Mouse (Mus musculus) ES-E14 (cell line): ENCODE measurements around the gene Lamp1. TPM values are rescaled to one million over a fixed set of nuclear protein-coding genes. Genes with fewer than 3 reads are reported as not detected.
"Not testable (repeated sequence)": the region's sequence is repeated elsewhere in the genome, so short reads cannot be mapped to it uniquely, and the experiment has no call there.

Experiments
- DNase-seq: peaks from one replicate; pipeline ENCODE4 v3.0.0-alpha.2; 2013; ENCODE audit warnings: low read depth, low spot score
- H3K27ac ChIP-seq: 2 replicates; pipeline ENCODE4 v1.5.1; 2012; ENCODE audit warnings: low read depth, mild to moderate bottlenecking, low read length, moderate library complexity, mixed read lengths; ENCODE audit not compliant: poor library complexity, insufficient read depth, severe bottlenecking
- H3K36me3 ChIP-seq: 2 replicates; pipeline ENCODE4 v1.6.1; 2012; ENCODE audit warnings: mild to moderate bottlenecking, low read length, moderate library complexity, mixed read lengths; ENCODE audit not compliant: control insufficient read depth, poor library complexity, insufficient read depth, severe bottlenecking
- H3K4me1 ChIP-seq, 2 experiments: fragments of 150-350 bp in 1 of 2; sonication (generic) in 1 of 2; 2 replicates each; pipeline ENCODE4 v1.6.1; 2012; ENCODE audit warnings: low read length in 2 of 2, mild to moderate bottlenecking in 1 of 2, mixed read lengths in 1 of 2; ENCODE audit not compliant: control insufficient read depth in 2 of 2, insufficient read depth in 2 of 2, poor library complexity in 1 of 2
- H3K4me3 ChIP-seq, 2 experiments: fragments of 150-350 bp in 1 of 2; sonication (generic) in 1 of 2; 2 replicates each; pipeline ENCODE4 v1.5.1; 2012; ENCODE audit warnings: low read length in 2 of 2, low read depth in 1 of 2, mild to moderate bottlenecking in 1 of 2, mixed read lengths in 1 of 2; ENCODE audit not compliant: insufficient read depth in 1 of 2, poor library complexity in 1 of 2, severe bottlenecking in 1 of 2
- H3K9ac ChIP-seq: 2 replicates; pipeline ENCODE4 v1.6.1; 2012; ENCODE audit warnings: low read depth, mild to moderate bottlenecking, low read length, mixed read lengths; ENCODE audit not compliant: poor library complexity, insufficient read depth, severe bottlenecking
- H3K9me3 ChIP-seq: fragments of 150-350 bp; sonication (generic); 2 replicates; pipeline ENCODE4 v1.6.1; 2012; ENCODE audit warnings: low read depth, mild to moderate bottlenecking, low read length; ENCODE audit not compliant: control insufficient read depth, insufficient read depth
- CHD2 ChIP-seq: IDR thresholded peaks from 2 replicates; pipeline ENCODE4 v1.6.1; 2014; ENCODE audit warnings: mild to moderate bottlenecking, low read depth, low read length, inconsistent platforms
- HCFC1 ChIP-seq: IDR thresholded peaks from 2 replicates; pipeline ENCODE4 v1.6.1; 2012; ENCODE audit warnings: low read length, inconsistent platforms, borderline replicate concordance; ENCODE audit not compliant: insufficient read depth
- MAFK ChIP-seq: IDR thresholded peaks from 2 replicates; pipeline ENCODE4 v1.6.1; 2014; ENCODE audit warnings: mild to moderate bottlenecking, low read depth, low read length, inconsistent platforms; ENCODE audit not compliant: insufficient read depth
- ZC3H11A ChIP-seq: IDR thresholded peaks from 2 replicates; pipeline ENCODE4 v1.6.1; 2012; ENCODE audit warnings: low read depth, mild to moderate bottlenecking, inconsistent platforms, low read length, borderline replicate concordance
- ZNF384 ChIP-seq: IDR thresholded peaks from 2 replicates; pipeline ENCODE4 v1.6.1; 2012; ENCODE audit warnings: low read depth, low read length, inconsistent platforms
- in situ Hi-C, 2 experiments: fragments of 600-800 bp; cut with MboI; formaldehyde crosslinking; loops; one replicate each; pipeline ENCODE4 v1.15.1; 2025; ENCODE audit warnings: low sequenced_read_pairs in 2 of 2, inconsistent platforms in 1 of 2; ENCODE audit not compliant: unreplicated experiment in 2 of 2
- total RNA-seq: library from RNA; depleted of rRNA; stranded (reverse); fragments of 300-350 nt; gene quantifications from 2 replicates; pipeline ENCODE4 v1.2.3, GENCODE M21; 2012

Gene Lamp1
- total RNA-seq, 1 experiment, result 559 TPM

- Histone ChIP-seq H3K4me1 (no peaks in the 10 kb centered on the region; a peak in 1 of 4 replicates), H3K9ac (no peak overlapping the region), H3K36me3 (peaks cover 18% of the 10 kb centered on the region), H3K4me3 (no peak overlapping the region), H3K9me3 (no peaks in the 10 kb centered on the region), H3K27ac (no peak overlapping the region)
- TF ChIP-seq CHD2, result no peak
- no peak for TF ChIP-seq ZC3H11A
- in situ Hi-C loops, result no loop called here
- DNase-seq, result no peak
These were observed 34.1 kb upstream of the Lamp1 start for GRCm38 (mm10) chr8:13124897-13125296.

GRCm38 (mm10) chr8:13132220-13132619 is 26.7 kb upstream of the Lamp1 start:
- H3K36me3 ChIP-seq, result peaks cover 27% of the 10 kb centered on the region; the same call in 1 of the 2 replicates
- H3K9ac ChIP-seq, H3K9me3 ChIP-seq, in situ Hi-C loops, H3K4me3 ChIP-seq, H3K27ac ChIP-seq, H3K4me1 ChIP-seq: not testable (repeated sequence)
- peak; percentile 69 for DNase-seq
- peak; percentile 34; the same call in 1 of the 2 replicates for TF ChIP-seq ZC3H11A

DNA sequence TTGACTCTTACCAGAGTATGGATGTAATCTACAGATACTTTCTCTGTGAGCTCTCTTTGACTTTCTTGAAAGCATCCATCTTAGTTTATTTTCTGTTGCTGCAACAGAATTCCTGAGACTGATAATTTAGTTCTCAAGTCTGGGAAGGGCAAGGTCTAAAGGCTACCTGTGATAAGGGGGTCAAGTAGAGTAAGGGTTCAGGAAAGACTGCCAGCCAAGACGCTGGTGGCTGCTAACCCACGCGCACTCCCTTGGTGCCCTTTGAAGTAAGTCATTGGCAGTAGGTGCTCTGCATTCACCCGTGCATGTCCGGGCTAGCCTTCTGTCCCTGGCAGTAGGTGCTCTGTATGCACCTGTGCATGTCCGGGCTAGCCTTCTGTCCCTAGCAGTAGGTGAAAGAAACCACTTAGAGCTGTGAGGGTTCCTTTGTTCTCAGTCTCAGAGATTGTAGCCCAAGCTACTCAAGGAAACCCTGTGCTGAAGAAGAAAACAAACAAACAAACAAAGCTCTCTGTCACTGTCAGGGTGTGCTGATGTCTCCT is 19.2 kb upstream of the Lamp1 start:
- DNase-seq, result no peak
- no peak for TF ChIP-seq MAFK
- TF ChIP-seq HCFC1, result no peak
- no peak for TF ChIP-seq ZC3H11A
- TF ChIP-seq CHD2, result no peak
- TF ChIP-seq ZNF384, result no peak
- Histone ChIP-seq H3K36me3 (peaks cover 41% of the 10 kb centered on the region; the same call in 1 of the 2 replicates), H3K4me3 (no peak overlapping the region), H3K27ac (peak overlapping the region; percentile 83), H3K9me3 (no peaks in the 10 kb centered on the region), H3K9ac (peak overlapping the region; percentile 34; the same call in 1 of the 2 replicates), H3K4me1 (peaks cover 2 to 6% of the 10 kb centered on the region in 2 experiments; a peak in 2 of 4 replicates)
- in situ Hi-C loops, result no loop called here

DNA sequence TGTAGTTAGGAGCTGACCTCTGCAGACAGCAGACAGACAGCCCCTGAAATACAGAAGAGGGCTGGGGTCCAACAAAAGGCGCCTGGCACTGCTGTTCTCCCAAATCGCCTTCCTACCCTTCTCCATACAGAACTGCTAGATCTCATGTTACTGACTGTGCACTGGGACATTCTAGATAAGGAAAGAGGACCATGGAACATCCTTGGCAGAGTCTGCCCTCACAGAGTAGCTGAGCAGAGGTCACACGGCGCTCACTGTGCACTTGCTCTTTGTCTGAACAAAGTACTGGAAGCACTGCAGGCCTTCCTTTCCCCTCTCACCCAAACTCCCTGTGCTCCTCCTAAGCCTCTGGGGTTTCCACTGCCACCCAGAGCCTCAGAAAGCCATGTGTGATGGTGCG is 17.3 kb upstream of the Lamp1 start:
- Histone ChIP-seq H3K27ac (no peak overlapping the region), H3K4me3 (no peak overlapping the region), H3K36me3 (peaks cover 44% of the 10 kb centered on the region; the same call in 1 of the 2 replicates), H3K9ac (no peak overlapping the region), H3K9me3 (no peaks in the 10 kb centered on the region), H3K4me1 (peaks cover 2 to 6% of the 10 kb centered on the region in 2 experiments; a peak in 2 of 4 replicates)
- TF ChIP-seq ZC3H11A, result no peak
- no peak for TF ChIP-seq MAFK
- no peak for TF ChIP-seq ZNF384
- DNase-seq, result no peak
- in situ Hi-C loops, result no loop called here

DNA sequence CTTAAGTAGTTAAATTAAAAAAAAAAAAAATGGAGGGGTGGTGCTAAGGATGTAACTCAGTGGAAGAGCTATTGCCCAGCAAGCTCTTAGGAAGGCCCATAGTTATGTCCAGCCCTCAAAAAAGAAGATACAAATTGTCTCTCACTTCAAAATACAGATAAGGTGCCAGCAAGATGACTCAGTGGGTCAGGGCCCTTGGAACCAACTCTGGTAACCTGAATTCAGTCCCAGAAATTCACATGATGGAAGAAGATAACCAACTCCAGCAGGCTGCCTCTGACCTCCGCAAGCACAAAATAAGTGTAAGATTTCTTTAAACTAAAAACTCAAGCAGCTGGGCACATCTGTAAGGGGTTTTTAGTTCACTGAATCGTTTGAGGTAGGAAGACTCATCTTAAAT is 10.5 kb upstream of the Lamp1 start:
- Histone ChIP-seq H3K9ac (no peak overlapping the region), H3K36me3 (peaks cover 8% of the 10 kb centered on the region; the same call in 1 of the 2 replicates), H3K4me1 (peaks cover 0 to 3% of the 10 kb centered on the region in 2 experiments; a peak in 1 of 4 replicates), H3K9me3 (no peaks in the 10 kb centered on the region), H3K4me3 (no peak overlapping the region), H3K27ac (no peak overlapping the region)
- in situ Hi-C loops, result no loop called here
- no peak for DNase-seq
- TF ChIP-seq ZNF384, result no peak
- no peak for TF ChIP-seq CHD2
- no peak for TF ChIP-seq ZC3H11A
- no peak for TF ChIP-seq HCFC1
- no peak for TF ChIP-seq MAFK
